Mouse (Mus musculus) hematopoietic stem cell, adult 5-6 weeks (primary cell): ENCODE measurements around the gene Srgap1. TPM values are rescaled to one million over a fixed set of nuclear protein-coding genes. Genes with fewer than 3 reads are reported as not detected.

Source experiments
- ATAC-seq, 2 experiments: fragments of 125-278 bp in 1 of 2; replicated peaks in 1 of 2; 2 replicates each; pipeline ENCODE4 v1.8.0; 2016 to 2017; ENCODE audit warnings: inconsistent platforms in 2 of 2, mild to moderate bottlenecking in 2 of 2, moderate number of reproducible peaks in 2 of 2, low read depth in 1 of 2, moderate TSS enrichment in 1 of 2; ENCODE audit not compliant: low FRiP score in 2 of 2, poor library complexity in 2 of 2, severe bottlenecking in 2 of 2, insufficient read depth in 1 of 2, low TSS enrichment in 1 of 2
- total RNA-seq: library from RNA; stranded (forward); fragments of 172-1452, 232-1000 nt; gene quantifications from 2 replicates; pipeline ENCODE4 v1.2.3, GENCODE M21; 2017

Gene Srgap1
- total RNA-seq, 1 experiment from 2014 or later, result 0.69 TPM

DNA sequence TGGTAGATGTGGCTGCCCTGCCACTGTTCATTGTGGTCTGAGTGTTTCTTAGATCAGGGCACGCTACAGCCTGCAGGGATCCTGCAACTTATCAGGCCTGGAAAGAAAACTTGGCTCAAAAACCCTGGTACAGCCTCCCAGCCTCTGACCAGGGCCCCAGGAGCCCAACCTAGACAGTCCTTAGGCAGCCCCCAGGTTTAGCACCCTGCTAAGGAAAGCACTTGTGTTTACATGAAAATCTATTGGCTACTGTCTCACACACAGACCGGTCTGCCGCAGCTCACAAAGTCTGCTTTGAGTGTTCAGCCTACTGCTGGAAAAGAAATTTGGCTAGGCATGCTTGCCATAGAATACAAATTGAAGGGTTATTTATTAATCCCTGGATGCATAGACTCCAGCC lies 121.0 kb downstream of the Srgap1 start:
- ATAC-seq, result no peak

DNA sequence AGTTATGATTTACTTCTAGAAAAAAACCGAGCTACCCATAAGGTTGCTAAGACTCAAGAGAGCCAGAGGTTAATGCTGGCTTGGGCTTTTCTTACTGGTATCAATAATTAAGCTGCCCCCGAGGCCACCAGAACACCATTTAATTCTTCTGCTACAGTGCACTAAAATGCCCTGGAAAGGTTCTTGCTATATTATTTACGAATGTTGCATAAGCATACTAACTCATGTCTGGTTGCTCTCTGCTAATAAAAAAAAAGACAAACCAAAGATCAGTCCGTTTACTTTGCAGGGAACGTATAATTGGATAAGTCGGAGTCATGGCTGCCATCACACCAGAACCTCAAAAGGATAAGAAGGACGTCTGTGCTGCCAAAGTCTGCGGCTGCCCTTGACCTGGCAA lies 128.1 kb downstream of the Srgap1 start:
- ATAC-seq, result no peak

DNA sequence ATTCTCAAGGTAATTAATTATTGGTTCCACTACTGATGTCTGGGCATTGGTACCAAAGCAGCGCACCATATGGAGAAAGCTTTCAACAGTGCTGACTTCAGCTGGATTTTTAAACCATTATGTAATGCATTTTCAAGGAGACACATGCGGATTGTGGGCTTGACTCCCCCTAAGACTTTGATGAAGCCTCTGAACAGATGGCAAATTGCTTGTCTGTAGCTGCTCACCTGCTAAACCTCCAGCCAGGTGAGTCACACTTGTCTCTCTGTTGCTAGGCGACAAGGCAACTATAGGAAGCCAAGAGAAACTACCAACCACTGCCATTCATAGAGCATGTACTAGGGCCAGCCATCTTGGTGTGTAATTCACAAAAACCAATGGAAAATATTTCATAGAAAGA lies 128.5 kb downstream of the Srgap1 start:
- ATAC-seq, result no peak

DNA sequence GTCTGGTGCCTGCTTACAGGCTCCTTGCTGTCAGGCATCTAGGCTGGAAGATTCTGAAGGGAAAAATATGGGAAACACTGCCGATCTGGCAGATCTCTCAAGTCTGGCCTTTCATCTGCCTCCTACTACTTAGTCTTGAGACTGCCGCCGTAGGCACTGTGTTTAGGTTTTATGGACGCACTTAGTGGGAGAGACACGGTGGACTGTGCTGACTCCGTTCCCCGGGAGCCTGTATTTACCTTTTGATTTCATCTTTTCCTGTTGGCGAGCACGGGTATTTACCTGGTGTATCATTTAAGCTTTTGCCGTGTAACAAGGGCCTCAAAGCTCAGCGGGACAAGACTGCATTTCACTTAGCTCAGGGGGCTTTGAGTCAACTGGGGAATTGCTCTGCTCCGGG lies 131.6 kb downstream of the Srgap1 start:
- no peak for ATAC-seq

DNA sequence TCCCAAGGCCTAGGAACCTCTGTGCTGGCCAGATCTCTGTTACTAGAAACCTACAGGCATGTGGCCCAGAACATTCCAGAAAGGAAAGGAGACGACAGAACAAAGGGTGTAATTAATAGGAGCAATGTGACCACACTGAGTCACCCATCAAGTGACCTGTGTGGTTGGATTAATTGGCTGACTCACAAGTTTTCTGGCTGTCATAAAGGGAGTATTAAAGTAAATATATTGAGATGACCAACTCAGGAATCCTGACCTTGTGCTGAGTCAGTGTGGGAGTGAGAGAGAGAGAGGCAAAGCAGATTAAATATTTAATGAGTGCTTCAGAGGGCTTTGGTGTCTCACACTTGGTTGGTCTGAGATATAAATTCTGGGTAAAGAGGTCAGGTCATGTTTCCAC lies 143.0 kb downstream of the Srgap1 start:
- no peak for ATAC-seq

DNA sequence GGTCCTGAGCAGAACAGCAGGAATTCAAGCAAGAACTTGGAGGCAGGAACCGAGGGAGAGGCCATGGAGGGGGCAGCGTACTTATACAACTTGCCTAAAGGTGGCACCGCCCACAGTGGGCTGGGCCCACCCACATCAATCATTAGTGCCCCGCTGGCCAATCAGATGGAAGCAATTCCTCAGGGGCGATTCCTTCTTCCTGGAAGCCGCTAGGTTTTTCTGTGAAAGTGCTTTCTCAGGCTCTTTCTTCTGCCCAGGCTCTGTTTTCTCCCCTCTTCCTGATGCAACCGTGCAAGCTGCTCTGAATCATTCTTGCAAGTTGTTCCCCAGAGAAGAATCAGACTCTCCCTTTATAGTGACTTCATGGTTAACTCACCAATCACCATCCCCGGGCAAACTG lies 144.5 kb downstream of the Srgap1 start:
- no peak for ATAC-seq

DNA sequence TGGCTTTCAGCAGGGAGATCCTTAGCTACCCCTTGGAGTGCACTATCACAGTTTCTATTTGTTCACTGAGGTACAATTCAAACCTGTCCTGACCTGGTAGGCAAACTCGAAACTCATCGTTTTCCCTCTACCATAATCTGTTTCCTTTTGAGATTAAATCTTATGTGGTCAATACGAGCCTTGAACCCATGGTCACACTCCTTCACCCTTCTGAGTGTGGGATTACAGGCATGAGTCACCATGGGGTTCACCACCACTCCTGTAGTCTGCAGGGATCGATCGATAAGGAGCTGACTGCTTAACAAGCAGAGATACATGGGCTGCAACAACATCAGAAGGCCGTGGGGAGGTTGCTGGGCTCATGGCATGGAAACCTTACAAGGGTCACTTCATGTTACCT lies 146.3 kb downstream of the Srgap1 start:
- no peak for ATAC-seq

DNA sequence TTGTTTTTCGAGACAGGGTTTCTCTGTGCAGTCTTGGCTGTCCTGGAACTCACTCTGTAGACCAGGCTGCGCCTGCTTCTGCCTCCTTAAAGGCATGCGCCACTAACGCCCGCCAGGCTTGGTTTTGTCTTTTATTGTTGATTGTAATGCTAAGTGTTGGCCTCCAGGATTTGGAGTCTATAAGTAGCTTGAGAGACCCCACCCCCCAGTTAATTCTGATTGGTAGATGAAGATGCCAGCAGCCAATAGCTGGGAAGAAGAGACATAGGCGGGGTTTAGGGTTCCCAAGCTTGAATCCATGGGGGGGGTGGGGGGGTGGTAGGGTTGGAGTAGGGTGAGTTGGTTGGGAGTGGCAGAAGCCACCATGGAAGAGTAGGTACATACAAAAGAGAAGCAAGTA lies 147.4 kb downstream of the Srgap1 start:
- ATAC-seq, result no peak

DNA sequence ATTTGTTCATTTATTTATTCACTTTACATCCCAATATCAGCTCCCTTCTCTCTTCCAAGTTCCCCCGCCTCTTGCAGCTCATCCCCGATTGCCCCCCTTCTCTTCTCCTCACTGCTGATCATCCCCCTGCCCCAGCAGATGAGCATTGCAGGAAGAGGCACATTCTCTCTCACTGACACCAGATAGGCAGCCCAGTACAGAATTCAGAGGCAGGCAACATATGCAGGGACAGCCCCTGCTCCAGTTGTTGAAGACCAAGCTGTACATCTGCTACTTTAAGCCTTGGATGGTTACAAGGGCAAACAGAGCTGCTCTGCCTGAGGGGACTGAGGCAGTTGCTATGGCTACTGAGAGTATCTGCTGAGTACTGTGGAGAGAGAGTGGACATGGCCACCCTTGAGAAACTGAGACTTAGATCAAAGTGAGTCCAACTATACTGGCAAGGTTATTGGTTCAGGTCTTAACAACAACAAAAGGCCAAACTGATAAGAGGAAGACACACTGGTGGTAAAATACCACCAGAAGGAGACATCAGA lies 149.2 kb downstream of the Srgap1 start:
- ATAC-seq, result no peak

DNA sequence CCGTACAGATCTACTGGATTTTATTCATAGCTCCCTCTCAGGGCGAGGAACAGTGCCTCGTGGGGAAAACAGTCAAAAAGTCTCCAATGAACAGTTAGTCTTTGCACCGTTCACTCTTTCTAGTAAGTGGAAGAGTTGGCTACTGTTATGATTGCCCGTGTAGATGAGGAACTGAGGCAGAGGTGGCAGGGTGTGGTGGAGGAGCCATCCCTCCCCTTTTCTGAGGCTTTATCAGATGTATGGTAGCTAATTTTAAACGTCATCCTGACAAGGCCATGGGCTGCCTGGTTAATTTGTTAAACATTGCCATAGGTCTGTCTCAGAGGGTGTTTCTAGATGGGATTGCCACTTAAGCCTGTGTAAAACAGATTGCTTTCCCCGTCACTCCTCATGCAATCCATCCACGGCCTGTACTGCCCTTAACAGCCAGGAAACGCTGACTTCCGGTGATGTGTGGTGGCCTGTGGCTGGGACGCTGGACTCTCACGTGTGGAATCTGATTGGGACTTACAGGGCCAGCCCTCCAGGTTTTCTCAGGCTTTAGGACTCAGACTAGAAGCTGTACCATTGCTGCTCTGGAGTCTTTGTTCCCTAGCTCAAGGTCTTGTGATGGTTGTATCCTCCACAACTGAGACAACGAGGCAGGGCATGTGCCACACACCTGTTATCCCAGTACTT lies 155.6 kb downstream of the Srgap1 start:
- peak; percentile 15 to 23; a peak in 2 of 4 replicates for ATAC-seq

DNA sequence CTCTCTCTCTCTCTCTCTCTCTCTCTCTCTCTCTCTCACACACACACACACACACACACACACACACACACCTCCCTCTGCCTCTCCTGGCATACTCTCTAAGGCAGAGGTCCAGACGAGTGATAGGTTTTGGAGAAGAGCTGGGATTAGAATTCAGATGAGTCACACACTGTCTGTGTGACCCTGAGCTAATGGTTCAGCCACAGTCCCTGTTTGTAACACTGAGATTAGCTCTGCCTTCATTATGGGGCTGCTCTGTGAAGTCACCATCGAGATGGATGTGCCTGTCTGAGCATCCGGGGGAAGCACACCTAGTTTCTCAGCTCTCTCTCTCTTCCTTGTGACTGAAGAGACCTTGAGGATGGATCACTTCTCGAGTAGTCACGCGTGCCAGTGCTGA lies 157.1 kb downstream of the Srgap1 start:
- no peak for ATAC-seq

DNA sequence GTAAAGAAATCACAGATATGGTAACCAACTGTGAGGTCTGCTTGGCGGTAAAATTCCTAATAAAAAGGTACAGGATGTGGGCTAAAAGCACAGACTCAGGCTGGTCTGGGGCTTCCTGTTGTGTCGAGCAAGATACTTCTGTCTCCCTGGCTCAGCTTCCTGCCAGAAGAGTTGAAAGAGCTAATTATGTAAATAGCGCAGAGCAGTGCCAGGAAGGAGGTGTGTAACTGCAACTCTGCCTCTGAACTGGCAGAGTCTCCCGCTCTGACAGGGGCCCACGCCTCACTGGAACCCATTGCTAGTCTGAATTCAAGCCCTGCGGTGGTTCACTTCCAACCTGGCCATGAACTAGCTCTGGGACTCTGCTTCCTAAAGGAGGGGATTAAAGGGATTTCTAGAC lies 160.3 kb downstream of the Srgap1 start:
- peak; percentile 90 to 93 for ATAC-seq

DNA sequence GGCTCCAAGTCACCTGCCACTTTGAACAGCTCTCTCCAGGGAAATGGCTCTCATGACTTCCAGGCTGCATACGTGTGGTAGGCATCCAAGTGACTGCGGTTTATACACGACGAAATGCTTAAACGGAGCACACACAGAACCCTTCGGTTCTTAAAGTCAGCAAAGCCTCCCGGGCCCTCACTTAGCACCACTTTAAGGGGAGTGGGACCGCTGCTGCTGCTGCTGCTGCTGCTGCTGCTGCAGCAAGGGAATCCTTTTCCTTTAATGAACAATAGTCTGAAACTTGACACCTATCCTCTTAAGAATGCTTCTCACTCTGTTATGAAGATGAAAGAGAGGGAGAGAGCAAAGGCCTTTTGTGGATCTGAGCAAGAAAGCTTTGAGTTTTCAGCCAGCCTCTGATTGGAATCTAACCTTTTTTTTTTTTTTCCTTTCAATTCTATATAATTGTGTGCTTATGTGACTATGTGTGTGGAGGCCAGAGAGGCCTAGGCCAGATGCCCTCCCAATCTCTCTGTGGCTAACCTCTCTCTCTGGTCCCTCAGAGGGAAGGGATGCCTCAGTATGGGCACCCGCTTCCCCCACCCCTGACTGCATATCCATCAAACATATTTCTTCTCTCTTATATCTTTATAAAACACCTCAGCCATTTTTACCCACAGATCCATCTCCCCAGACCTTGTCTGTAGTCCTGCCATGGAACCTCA lies 161.4 kb downstream of the Srgap1 start:
- no peak for ATAC-seq

DNA sequence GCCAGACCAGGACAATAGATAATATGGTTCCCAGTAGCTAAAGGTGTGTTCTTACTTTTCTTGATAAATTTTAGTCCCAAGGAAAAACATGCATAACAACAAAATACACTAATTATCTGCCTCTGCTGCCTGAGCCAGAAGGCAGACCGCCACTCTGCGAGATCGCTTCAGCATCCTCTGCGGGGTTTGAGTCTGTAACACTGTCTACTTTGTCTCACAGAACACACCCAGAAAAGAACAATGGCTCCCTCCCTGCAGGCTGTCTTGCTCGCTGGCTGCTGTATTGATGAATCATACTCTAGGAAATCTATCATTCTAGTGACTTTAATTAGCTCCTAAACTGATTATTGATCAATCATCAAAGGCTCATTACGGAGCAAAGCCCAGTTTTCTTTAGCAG lies 164.7 kb downstream of the Srgap1 start:
- ATAC-seq, result no peak

DNA sequence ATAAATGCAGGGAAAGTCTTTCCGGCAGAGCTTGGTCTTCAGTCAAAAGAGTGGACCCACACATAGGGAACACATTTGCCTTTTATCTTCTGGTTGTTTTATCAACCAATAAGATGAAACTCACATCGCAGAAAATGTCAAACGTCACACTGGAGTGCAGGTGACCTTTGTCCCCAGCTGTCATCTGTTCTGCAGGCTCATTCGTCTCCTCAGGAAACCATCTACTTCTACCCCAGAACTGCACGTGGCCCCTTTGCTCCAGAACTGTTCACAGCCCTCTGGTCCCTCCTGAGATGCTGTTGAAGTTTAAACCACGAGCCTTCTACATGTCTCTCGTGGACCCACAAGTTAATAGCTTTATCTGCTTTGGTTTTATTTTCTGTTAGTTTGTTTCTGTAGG lies 168.3 kb downstream of the Srgap1 start:
- no peak for ATAC-seq

DNA sequence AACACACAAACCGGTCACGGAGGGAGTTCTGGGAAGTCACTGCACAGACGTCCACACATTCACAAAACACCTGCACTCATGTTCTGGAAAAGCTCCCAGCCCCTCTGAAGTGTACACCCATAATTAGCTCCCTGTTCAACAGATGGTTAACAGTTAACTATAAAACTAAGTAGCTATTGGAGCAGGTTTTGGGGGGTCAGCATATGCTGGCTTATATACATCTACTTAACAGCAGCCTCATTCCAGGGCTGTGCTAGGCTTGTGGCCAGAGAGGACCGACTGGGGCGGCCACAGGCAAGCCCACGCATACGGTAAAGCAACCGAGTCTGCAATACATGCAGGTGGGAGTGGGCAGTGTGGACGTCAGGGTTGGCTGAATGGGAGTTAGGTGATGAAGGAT lies 169.2 kb downstream of the Srgap1 start:
- no peak for ATAC-seq

DNA sequence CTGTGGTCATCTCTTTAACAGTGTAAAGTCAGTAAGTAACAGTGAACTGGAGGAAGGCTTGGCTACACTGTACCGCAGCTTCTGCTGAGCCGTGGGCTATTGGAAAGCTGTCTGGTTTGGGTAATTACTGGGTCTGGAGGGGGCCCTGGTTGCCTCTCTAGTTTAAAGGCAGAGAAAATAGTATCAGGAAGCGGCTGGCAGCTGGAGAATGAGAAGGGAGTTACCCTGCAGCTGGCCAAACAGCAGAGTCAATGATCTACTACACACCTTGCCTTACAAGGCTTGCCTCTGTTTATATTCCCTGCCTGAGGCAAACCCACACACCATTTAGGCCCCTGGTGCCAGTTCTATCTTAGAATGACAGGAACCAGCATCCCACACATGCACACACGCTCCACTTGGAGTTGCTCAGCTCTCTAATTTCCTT lies 174.0 kb downstream of the Srgap1 start:
- ATAC-seq, result no peak

DNA sequence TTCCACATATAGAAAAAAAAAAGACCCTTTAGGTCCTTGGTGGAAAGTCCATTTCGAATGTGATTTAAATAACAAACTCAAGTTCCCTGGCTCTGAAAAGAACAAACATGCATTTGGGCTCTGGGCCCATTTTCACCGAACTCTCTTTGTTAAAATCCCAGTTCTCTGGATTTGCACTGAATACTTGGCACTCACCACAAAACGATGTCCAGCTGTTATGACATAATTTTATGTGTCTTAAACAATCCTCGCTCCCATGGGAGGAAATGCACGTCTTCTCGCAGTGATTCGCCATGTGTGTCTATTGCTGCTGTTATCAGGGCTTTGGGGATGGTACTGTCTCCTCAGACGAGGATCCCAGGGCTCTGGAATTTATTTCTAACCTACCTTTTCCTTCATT lies 177.2 kb downstream of the Srgap1 start:
- ATAC-seq, result no peak

DNA sequence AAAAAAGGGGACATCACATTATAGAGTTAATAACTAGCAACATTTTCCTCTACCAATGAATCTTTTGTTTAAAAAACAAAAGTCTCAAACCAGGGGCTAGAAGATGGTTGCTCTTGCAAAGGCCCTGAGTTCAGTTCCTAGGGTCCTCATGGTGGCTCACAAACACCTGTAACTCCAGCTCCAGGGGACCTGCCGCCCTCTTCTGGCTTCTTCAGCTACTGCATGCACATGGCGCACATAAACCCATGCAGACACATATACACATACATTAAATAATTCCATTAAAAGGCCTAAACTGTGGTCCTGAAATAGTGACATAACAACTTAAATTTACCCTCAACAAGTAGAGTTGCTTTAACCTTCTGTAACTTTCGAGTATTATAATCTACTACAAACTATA lies 178.9 kb downstream of the Srgap1 start:
- no peak for ATAC-seq
